Mouse (Mus musculus): ENCODE measurements around the gene Tfdp1. TPM values are rescaled to one million over a fixed set of nuclear protein-coding genes. Genes with fewer than 3 reads are reported as not detected.

Tfdp1 gene
- polyA plus RNA-seq, 1 experiment from 2014 or later: 103 TPM

- H3K27ac ChIP-seq: no peak overlapping the region
- H3K4me1 ChIP-seq (replicated peaks): no peaks in the 10 kb centered on the region
- H3K4me2 ChIP-seq: no peak overlapping the region
- H3K9ac ChIP-seq: no peak overlapping the region
- no peaks in the 10 kb centered on the region for H3K9me3 ChIP-seq
- H3K4me3 ChIP-seq: no peak overlapping the region
- H3K36me3 ChIP-seq: peaks cover 95% of the 10 kb centered on the region
- H3K27me3 ChIP-seq: no peaks in the 10 kb centered on the region
- 90% methylated on average over 4 of the region's 4 CpGs for WGBS
- ATAC-seq (ENCODE audit: low FRiP score): no peak
Measured at GRCm38 (mm10) chr8:13353883-13354282, 15.3 kb downstream of the Tfdp1 start.

- Histone ChIP-seq H3K4me3 (no peak overlapping the region), H3K27ac (no peak overlapping the region), H3K36me3 (peaks cover 95% of the 10 kb centered on the region), H3K4me1 (replicated peaks) (no peaks in the 10 kb centered on the region), H3K9me3 (no peaks in the 10 kb centered on the region), H3K27me3 (no peaks in the 10 kb centered on the region), H3K4me2 (no peak overlapping the region), H3K9ac (no peak overlapping the region)
- ATAC-seq (ENCODE audit: low FRiP score): no peak
- 92% methylated on average over 6 of the region's 6 CpGs for WGBS
Measured at GRCm38 (mm10) chr8:13356221-13356620, 17.7 kb downstream of the Tfdp1 start.

GRCm38 (mm10) chr8:13356681-13357080, 18.1 kb downstream of the Tfdp1 start:
- Histone ChIP-seq H3K27me3 (no peaks in the 10 kb centered on the region), H3K36me3 (peaks cover 95% of the 10 kb centered on the region), H3K4me3 (no peak overlapping the region), H3K27ac (no peak overlapping the region), H3K4me1 (replicated peaks) (no peaks in the 10 kb centered on the region), H3K4me2 (no peak overlapping the region), H3K9ac (no peak overlapping the region), H3K9me3 (no peaks in the 10 kb centered on the region)
- ATAC-seq (ENCODE audit: low FRiP score): no peak
- WGBS: 90% methylated on average over 10 of the region's 10 CpGs

- no peak overlapping the region for H3K27ac ChIP-seq
- H3K4me1 ChIP-seq (replicated peaks): no peaks in the 10 kb centered on the region
- 93% methylated on average over 7 of the region's 7 CpGs for WGBS
- H3K4me3 ChIP-seq: no peak overlapping the region
- no peak for ATAC-seq (ENCODE audit: low FRiP score)
- H3K36me3 ChIP-seq: peaks cover 86% of the 10 kb centered on the region
- no peaks in the 10 kb centered on the region for H3K9me3 ChIP-seq
- H3K27me3 ChIP-seq: no peaks in the 10 kb centered on the region
- no peak overlapping the region for H3K4me2 ChIP-seq
- H3K9ac ChIP-seq: no peak overlapping the region
Measured at GRCm38 (mm10) chr8:13360213-13360612, 21.7 kb downstream of the Tfdp1 start.

GRCm38 (mm10) chr8:13361865-13362264, 23.3 kb downstream of the Tfdp1 start:
- H3K36me3 ChIP-seq: peaks cover 86% of the 10 kb centered on the region
- 95% methylated on average over 6 of the region's 6 CpGs for WGBS
- ATAC-seq (ENCODE audit: low FRiP score): no peak

GRCm38 (mm10) chr8:13373151-13373662, 34.7 kb downstream of the Tfdp1 start:
- whole genome bisulfite sequencing: 95% methylated on average over 8 of the region's 8 CpGs
- ATAC-seq (ENCODE audit: low FRiP score): no peak

More at GRCm38 (mm10) chr8:13361865-13362264, 23.3 kb downstream of the Tfdp1 start:
- no peaks in the 10 kb centered on the region for H3K4me1 ChIP-seq (replicated peaks)
- no peak overlapping the region for H3K4me3 ChIP-seq
- no peak overlapping the region for H3K27ac ChIP-seq
- H3K9ac ChIP-seq: no peak overlapping the region
- H3K27me3 ChIP-seq: no peaks in the 10 kb centered on the region
- no peaks in the 10 kb centered on the region for H3K9me3 ChIP-seq
- no peak overlapping the region for H3K4me2 ChIP-seq

GRCm38 (mm10) chr8:13381630-13382029, 43.1 kb downstream of the Tfdp1 start:
- Histone ChIP-seq H3K36me3 (peaks cover 34% of the 10 kb centered on the region), H3K4me2 (no peak overlapping the region), H3K27me3 (no peaks in the 10 kb centered on the region), H3K4me3 (no peak overlapping the region), H3K4me1 (replicated peaks) (no peaks in the 10 kb centered on the region), H3K9ac (no peak overlapping the region), H3K9me3 (no peaks in the 10 kb centered on the region; the same call in 1 of the 2 replicates), H3K27ac (no peak overlapping the region)
- no peak for ATAC-seq (ENCODE audit: low FRiP score)
- 93% methylated on average over 7 of the region's 7 CpGs for WGBS

More at GRCm38 (mm10) chr8:13373151-13373662, 34.7 kb downstream of the Tfdp1 start:
- Histone ChIP-seq H3K4me3 (no peak overlapping the region), H3K9ac (no peak overlapping the region), H3K9me3 (no peaks in the 10 kb centered on the region), H3K27me3 (no peaks in the 10 kb centered on the region), H3K4me1 (replicated peaks) (no peaks in the 10 kb centered on the region), H3K27ac (no peak overlapping the region), H3K4me2 (no peak overlapping the region), H3K36me3 (peaks cover 89% of the 10 kb centered on the region)

- Histone ChIP-seq H3K27ac (no peak overlapping the region), H3K9ac (no peak overlapping the region), H3K9me3 (no peaks in the 10 kb centered on the region; the same call in 1 of the 2 replicates), H3K4me3 (no peak overlapping the region), H3K4me2 (no peak overlapping the region), H3K36me3 (peaks cover 26% of the 10 kb centered on the region), H3K4me1 (replicated peaks) (no peaks in the 10 kb centered on the region), H3K27me3 (no peaks in the 10 kb centered on the region)
- 93% methylated on average over 3 of the region's 3 CpGs for WGBS
- ATAC-seq (ENCODE audit: low FRiP score): no peak
Measured at GRCm38 (mm10) chr8:13382536-13382935, 44.0 kb downstream of the Tfdp1 start.

- H3K4me2 ChIP-seq: no peak overlapping the region
- H3K4me1 ChIP-seq (replicated peaks): no peaks in the 10 kb centered on the region
- no peaks in the 10 kb centered on the region; the same call in 1 of the 2 replicates for H3K9me3 ChIP-seq
- H3K9ac ChIP-seq: no peak overlapping the region
- H3K27ac ChIP-seq: no peak overlapping the region
- 91% methylated on average over 4 of the region's 4 CpGs for WGBS
- no peaks in the 10 kb centered on the region for H3K27me3 ChIP-seq
- ATAC-seq (ENCODE audit: low FRiP score): no peak
- H3K36me3 ChIP-seq: peaks cover 26% of the 10 kb centered on the region
- no peak overlapping the region for H3K4me3 ChIP-seq
Measured at GRCm38 (mm10) chr8:13382999-13383398, 44.4 kb downstream of the Tfdp1 start.

- WGBS: 77% methylated on average over 13 of the region's 13 CpGs
- Histone ChIP-seq H3K4me2 (no peak overlapping the region), H3K9ac (no peak overlapping the region), H3K4me3 (no peak overlapping the region), H3K27me3 (no peaks in the 10 kb centered on the region), H3K36me3 (peaks cover 2% of the 10 kb centered on the region; the same call in 1 of the 2 replicates), H3K27ac (no peak overlapping the region), H3K9me3 (no peaks in the 10 kb centered on the region), H3K4me1 (replicated peaks) (no peaks in the 10 kb centered on the region)
- no peak for ATAC-seq (ENCODE audit: low FRiP score)
Measured at GRCm38 (mm10) chr8:13386366-13386765, 47.8 kb downstream of the Tfdp1 start.

- H3K36me3 ChIP-seq: no peaks in the 10 kb centered on the region
- H3K27ac ChIP-seq: no peak overlapping the region
- H3K4me3 ChIP-seq: no peak overlapping the region
- no peaks in the 10 kb centered on the region for H3K4me1 ChIP-seq (replicated peaks)
- no peak overlapping the region for H3K4me2 ChIP-seq
- WGBS: 89% methylated on average over 8 of the region's 8 CpGs
- no peak for ATAC-seq (ENCODE audit: low FRiP score)
- H3K27me3 ChIP-seq: no peaks in the 10 kb centered on the region
- no peak overlapping the region for H3K9ac ChIP-seq
- H3K9me3 ChIP-seq: no peaks in the 10 kb centered on the region
Measured at GRCm38 (mm10) chr8:13387728-13388127, 49.2 kb downstream of the Tfdp1 start.

GRCm38 (mm10) chr8:13388744-13389143, 50.2 kb downstream of the Tfdp1 start:
- Histone ChIP-seq H3K4me3 (no peak overlapping the region), H3K27ac (no peak overlapping the region), H3K4me2 (no peak overlapping the region), H3K27me3 (no peaks in the 10 kb centered on the region), H3K4me1 (replicated peaks) (no peaks in the 10 kb centered on the region), H3K9ac (no peak overlapping the region), H3K36me3 (no peaks in the 10 kb centered on the region), H3K9me3 (no peaks in the 10 kb centered on the region)
- ATAC-seq (ENCODE audit: low FRiP score): no peak
- WGBS: 92% methylated on average over 2 of the region's 2 CpGs

- no peak overlapping the region for H3K27ac ChIP-seq
- H3K9me3 ChIP-seq: no peaks in the 10 kb centered on the region
- H3K27me3 ChIP-seq: no peaks in the 10 kb centered on the region
- H3K4me3 ChIP-seq: no peak overlapping the region
- WGBS: 92% methylated on average over 7 of the region's 7 CpGs
- ATAC-seq (ENCODE audit: low FRiP score): no peak
- no peak overlapping the region for H3K4me2 ChIP-seq
- H3K4me1 ChIP-seq (replicated peaks): no peaks in the 10 kb centered on the region
- no peak overlapping the region for H3K9ac ChIP-seq
- H3K36me3 ChIP-seq: no peaks in the 10 kb centered on the region
Measured at GRCm38 (mm10) chr8:13393869-13394268, 55.3 kb downstream of the Tfdp1 start.

Measured in hindbrain, embryonic 13.5 days (tissue).